Mouse (Mus musculus): ENCODE measurements around the gene Gpd1.
"Not testable (repeated sequence)": the region's sequence is repeated elsewhere in the genome, so short reads cannot be mapped to it uniquely, and the experiment has no call there.

Gene Gpd1

GRCm38 (mm10) chr15:99701640-99701998 is 15.7 kb upstream of the Gpd1 start:
- not testable (repeated sequence) for DNase-seq (ENCODE audit: extremely low spot score, low spot score)

DNA sequence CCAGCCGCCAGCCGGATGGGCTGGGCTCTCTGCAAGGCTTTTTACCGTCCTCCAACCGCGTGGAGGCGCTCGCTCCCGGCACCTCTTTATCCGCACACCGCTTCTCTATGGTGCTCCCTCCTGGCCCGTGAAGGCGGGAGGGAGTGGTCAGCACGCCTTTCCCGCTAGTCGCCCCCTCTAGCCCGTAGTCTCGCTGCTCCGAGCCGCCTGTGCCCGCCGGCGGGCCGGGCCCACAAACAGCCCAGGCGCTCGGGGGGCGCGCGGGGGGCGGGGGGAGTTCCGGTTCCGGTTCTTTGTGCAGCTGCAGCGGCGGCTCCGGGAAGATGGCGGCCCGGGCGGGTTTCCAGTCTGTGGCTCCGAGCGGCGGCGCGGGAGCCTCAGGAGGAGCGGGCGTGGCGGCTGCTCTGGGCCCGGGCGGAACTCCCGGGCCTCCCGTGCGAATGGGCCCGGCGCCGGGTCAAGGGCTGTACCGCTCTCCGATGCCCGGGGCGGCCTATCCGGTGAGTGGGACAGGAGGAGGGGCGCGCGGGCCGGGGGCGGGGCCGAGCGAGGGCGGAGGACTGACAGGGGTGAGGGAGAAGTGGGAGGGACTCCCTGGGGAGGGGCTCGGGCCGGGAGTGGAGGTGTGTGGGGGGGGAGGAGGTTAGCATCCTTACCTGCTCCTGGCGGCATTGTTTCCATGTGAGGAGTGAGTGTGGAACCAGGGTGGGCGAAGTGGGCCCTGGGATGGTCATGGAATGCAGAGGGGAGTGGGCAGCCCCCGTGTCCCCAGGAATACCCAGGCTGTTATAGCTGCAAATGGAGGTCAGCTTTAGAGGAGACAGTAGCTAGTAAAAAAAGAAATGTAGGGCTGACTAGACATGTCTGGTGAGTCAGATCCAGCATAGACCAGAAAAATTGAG is 15.1 kb upstream of the Gpd1 start, which contains the start of gene Smarcd1:
Smarcd1 (plus strand) TSS at position 131 of the 902 bp plus-strand sequence.
- peak; percentile 98 for DNase-seq (ENCODE audit: extremely low spot score, low spot score)

DNA sequence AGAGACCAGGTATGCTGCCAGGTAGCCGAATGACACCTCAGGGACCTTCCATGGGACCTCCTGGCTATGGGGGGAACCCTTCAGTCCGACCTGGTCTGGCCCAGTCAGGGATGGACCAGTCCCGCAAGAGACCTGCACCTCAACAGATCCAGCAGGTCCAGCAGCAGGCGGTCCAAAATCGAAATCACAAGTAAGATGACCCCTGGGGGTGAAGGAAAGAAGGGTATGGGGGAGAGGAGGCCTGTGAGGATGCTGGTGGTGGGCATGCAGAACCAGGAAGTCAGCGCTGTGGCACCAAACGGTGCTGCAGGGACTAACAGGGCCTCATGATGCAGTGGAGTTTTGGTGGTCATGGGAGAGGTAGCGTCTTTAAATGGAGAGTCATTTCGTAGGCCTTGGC is 14.2 kb upstream of the Gpd1 start:
- no peak for DNase-seq (ENCODE audit: extremely low spot score, low spot score)

DNA sequence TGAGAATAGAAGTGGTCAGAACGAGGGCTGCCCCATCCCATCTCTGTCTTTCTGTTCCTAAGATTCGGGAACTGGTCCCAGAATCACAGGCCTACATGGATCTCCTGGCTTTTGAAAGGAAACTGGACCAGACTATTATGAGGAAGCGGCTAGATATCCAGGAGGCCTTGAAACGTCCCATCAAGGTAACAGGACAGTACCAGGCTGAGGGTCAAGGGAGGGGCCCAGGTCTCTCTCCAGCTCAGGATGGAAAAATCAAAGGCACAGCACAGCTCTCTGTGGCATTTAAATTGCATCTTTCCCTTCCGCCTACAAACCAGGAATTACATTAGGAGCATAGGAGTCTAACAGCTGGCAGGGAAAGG is 13.7 kb upstream of the Gpd1 start:
- no peak for DNase-seq (ENCODE audit: extremely low spot score, low spot score)

DNA sequence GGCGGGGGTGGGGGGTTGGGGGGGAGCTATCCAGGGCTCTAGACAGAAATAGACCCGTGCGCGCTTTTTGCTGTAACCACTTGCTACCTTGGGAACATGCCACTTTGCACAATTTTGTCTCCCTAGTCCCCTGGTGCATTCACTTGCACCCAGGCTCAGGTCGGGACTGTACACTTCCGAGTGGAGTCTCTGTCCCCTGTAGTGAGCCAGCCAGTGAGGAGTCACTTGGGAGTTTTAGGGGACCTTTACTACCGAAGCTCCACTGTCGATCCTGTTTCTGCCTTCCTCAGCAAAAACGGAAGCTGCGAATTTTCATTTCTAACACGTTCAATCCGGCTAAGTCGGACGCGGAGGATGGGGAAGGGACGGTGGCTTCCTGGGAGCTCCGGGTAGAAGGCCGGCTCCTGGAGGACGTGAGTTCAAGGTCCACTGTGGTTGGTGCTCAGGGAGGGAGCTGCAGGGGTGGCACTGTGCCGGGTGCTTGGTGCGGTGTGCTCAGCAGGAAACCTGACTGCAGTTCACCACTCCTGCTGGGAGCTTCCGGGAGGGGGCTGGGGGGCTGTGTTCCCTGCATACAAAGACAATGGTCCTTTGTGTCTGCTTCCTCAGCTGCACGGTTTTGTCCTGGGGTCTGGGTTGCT is 13.2 kb upstream of the Gpd1 start:
- no peak for DNase-seq (ENCODE audit: extremely low spot score, low spot score)

DNA sequence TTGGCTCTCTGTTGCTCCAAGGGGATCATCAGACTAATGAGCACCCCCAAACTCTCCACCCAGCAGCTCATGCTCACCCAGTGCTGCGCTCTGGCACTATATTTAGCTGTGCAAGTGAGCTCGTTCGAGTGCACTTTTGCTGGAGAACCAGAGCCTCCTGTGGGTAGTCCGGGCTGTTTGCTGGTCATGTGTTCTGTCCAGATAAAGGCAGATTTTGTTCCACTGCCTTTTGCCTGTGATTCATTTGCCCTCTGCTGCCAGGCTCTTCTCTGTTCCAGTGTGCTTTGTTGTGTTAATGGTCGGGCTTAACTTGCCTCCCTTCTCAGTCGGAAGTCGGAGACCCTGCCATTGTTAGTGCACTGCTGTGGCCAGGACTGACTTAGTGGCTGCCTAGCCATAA is 12.4 kb upstream of the Gpd1 start:
- peak; percentile 29 for DNase-seq (ENCODE audit: extremely low spot score, low spot score)

GRCm38 (mm10) chr15:99705440-99706048 is 11.8 kb upstream of the Gpd1 start, which contains the start of gene Gm17349:
Gene Gm17349, minus strand, starts transcription at chr15:99705490.
- peak; percentile 48 for DNase-seq (ENCODE audit: extremely low spot score, low spot score)

- DNase-seq (ENCODE audit: extremely low spot score, low spot score): no peak
Measured at GRCm38 (mm10) chr15:99708176-99708575, 9.1 kb upstream of the Gpd1 start.

- no peak for DNase-seq (ENCODE audit: extremely low spot score, low spot score)
Measured at GRCm38 (mm10) chr15:99710221-99711190, 6.8 kb upstream of the Gpd1 start.

- DNase-seq (ENCODE audit: extremely low spot score, low spot score): no peak
Measured at GRCm38 (mm10) chr15:99711491-99711890, 5.8 kb upstream of the Gpd1 start.

DNA sequence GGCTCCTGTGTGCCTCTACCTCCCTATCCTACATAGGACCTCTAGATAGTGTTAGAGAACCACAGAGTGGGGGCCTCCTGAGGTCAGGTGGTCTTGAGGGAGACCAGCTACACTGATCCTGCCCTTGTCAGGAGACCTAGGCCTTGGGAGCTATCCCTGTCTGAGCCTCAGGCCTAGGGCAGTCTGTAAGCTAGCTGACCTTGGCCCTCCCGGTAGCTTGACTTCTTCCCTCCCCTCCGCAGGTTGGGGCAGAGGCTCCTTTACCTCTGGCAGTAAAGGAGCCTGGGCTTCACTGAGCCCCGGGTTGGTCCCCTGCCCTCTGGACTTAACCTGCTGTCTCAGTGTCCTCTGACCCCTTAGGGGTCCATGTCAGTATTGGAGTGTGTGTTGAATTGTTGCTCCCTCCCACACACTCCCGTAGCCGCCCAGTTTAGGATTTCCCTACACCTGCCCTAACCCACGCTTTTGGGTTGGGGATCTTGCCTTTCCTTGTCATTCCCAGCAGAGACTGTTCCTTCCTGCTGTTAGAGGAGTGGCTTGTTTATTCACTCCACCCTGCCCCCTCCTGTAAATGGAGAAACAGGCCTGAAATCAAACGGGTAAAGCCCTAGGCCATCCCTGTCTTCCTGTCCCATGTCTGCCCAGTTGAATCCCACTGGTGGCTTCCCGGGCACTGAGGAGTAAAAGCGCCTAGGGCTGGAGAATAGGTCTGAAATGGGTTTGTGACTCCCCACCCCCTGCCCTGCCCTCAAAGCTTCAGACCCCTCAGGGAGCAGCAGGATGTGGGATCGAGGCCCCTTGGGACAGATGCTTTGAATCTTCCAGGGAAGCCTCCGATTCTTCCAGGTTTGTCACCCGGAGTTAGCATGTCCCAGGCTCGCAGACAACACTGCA is 4.4 kb upstream of the Gpd1 start:
- DNase-seq (ENCODE audit: extremely low spot score, low spot score): no peak

GRCm38 (mm10) chr15:99713569-99713968 is 3.7 kb upstream of the Gpd1 start:
- DNase-seq (ENCODE audit: extremely low spot score, low spot score): no peak

DNA sequence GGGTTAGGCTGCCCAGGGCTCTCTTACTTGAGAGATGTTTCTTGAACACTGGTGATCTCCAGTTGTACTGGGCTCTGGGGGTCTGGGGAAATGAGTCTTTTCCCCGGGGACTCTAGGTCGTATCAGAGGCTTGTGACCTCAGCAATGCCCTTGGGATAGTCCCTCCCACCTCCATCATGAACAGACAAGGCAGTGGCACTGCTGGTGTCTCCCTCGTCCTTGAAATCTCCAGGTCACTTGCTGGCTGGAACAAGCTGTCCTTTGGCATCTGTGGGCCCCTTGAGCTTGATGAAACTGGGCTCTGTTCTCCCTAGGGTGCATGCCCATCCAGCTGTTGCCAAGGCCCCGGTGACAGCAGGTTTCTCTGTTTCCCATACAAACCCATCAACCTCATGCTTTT is 3.1 kb upstream of the Gpd1 start:
- DNase-seq (ENCODE audit: extremely low spot score, low spot score): no peak

GRCm38 (mm10) chr15:99714858-99715257 is 2.5 kb upstream of the Gpd1 start:
- peak; percentile 75 for DNase-seq (ENCODE audit: extremely low spot score, low spot score)

- no peak for DNase-seq (ENCODE audit: extremely low spot score, low spot score)
Measured at GRCm38 (mm10) chr15:99715361-99715865, 1.9 kb upstream of the Gpd1 start.

DNA sequence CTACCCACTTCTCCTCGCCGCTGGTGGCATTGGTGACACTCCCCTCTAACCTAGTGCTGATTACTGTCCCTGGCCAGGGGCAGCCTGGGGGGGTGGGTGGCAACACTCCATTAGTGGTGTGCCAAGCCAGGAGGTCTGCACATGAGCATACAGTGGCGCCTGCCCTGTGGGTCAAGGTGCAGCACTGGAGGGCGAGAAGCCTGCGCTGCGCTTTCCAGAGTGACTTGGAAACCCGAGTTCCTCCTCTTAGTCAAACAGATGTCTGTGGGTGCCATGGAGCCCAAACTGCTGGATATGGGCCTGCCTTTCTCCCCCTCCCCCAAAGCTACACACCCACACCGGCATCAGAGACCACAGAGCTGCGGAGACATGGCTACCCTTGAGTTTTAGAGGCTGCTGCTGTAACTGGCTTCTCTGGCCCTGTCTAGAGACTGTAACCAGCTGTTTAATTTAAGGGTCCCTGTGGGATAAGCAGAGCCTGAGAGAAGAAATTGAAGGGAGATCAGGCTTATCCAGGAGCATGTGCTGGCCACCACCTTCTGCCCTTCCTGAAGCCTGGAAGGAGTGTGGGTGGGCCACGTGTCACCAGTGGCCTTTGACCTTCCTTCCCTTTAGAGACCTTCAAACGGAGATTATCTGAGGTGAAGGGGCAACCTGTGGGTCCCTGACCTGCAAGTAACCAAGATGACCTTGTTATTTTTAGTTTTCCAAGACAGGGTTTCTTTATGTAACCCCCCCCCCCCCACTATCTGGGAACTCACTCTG is 1.2 kb upstream of the Gpd1 start:
- no peak for DNase-seq (ENCODE audit: extremely low spot score, low spot score)

DNA sequence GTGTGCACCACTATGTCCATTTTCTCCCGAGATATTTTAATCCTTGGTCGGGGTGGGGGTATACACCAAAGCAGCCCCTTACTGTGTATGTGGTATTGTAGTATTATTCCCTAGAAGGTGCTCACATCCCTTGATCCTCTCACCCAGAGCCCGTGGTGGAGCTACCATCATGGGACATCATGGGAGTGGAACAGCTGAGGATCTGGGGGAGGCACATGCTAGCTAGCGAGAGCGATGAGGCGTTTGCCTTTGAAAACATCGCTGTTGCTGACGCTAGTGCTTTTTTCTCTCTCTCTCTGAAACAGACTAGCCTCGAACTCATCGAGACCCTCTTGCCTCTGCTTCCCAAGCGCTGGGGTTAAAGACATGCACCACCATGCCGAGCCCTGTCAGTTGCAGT is 501 bp upstream of the Gpd1 start:
- DNase-seq (ENCODE audit: extremely low spot score, low spot score): no peak

GRCm38 (mm10) chr15:99718461-99719021 is 1.2 kb downstream of the Gpd1 start:
- DNase-seq (ENCODE audit: extremely low spot score, low spot score): no peak

- DNase-seq (ENCODE audit: extremely low spot score, low spot score): no peak
Measured at GRCm38 (mm10) chr15:99719865-99720264, 2.5 kb downstream of the Gpd1 start.

Measured in neural tube, embryonic 10.5 days (tissue).